In the genomic region with DNA sequence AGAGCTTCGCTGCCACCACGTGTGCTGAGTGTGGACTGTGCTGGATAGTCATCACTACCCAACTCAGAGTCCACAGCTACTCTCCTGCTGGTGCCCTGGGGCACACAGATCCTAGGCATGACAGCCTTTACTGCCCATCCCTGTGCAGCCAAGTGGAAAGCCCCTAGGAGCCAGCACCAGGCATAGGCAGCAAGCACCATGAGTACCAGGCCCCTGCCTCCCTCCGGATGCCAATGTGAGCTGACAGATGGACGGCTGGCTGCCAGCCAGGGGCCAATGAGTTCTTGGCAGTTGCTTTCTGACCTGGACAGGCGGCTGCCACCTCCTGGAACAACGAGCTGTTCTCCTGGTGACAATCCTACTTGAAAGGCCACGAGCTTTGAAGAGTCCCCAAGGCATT, we compare ENCODE assay signal across 7 mouse cellular contexts.
DNase-seq lines count a peak whose midpoint lies in the region; ATAC-seq and TF ChIP-seq lines count a peak whose summit lies in the region.

No protein-coding gene starts in this region.

- H3K27me3 ChIP-seq in liver, adult 2 months (ENCODE audit: control insufficient read depth, insufficient read depth, low read length): no peaks in the 10 kb centered on the region
- H3K27me3 ChIP-seq in cerebellum, adult 2 months (ENCODE audit: control insufficient read depth, insufficient read depth, low read length): no peaks in the 10 kb centered on the region
- H3K27me3 ChIP-seq in heart, embryonic 16.5 days (ENCODE audit: control insufficient read depth, insufficient read depth, low read length): no peaks in the 10 kb centered on the region

- H3K79me2 ChIP-seq in liver, adult 2 months (ENCODE audit: control insufficient read depth, insufficient read depth, low read length): no peaks in the 10 kb centered on the region

- no peaks in the 10 kb centered on the region for H3K36me3 ChIP-seq in liver, adult 2 months (ENCODE audit: control insufficient read depth, insufficient read depth, low read length)
- H3K36me3 ChIP-seq in heart, embryonic 16.5 days (ENCODE audit: control insufficient read depth, insufficient read depth): no peaks in the 10 kb centered on the region

- no peak overlapping the region for H3K4me2 ChIP-seq in heart, embryonic 16.5 days (ENCODE audit: low read depth, low read length)

- no peak overlapping the region for H3K27ac ChIP-seq in liver, adult 2 months (replicated peaks; ENCODE audit: insufficient read depth, low read depth, low read length)
- H3K27ac ChIP-seq in cerebellum, adult 2 months (ENCODE audit: insufficient read depth, low read length): peak overlapping the region; percentile 14
- no peak overlapping the region for H3K27ac ChIP-seq in heart, embryonic 16.5 days (ENCODE audit: low read length)

- TF ChIP-seq CTCF in liver, adult 2 months (IDR thresholded peaks at IDR 0.05; ENCODE audit: low read depth, low read length): no peak
- 0 out of 2 replicates have a peak, but pooled peaks have one; percentile 26 for TF ChIP-seq CTCF in cerebellum, adult 2 months (IDR thresholded peaks at IDR 0.05; ENCODE audit: borderline replicate concordance, insufficient read depth, low read depth, low read length)

- WGBS in liver, adult 2 months: 48% methylated on average over 7 of the region's 7 CpGs
- WGBS in cerebellum, adult 2 months: 5% methylated on average over 7 of the region's 7 CpGs
- WGBS in heart, embryonic 16.5 days: 43% methylated on average over 7 of the region's 7 CpGs

- no peaks in the 10 kb centered on the region for H3K4me1 ChIP-seq in liver, adult 2 months (ENCODE audit: control insufficient read depth, insufficient read depth, low read length)
- H3K4me1 ChIP-seq in cerebellum, adult 2 months (ENCODE audit: control insufficient read depth, insufficient read depth, low read length): peaks cover 64% of the 10 kb centered on the region
- no peaks in the 10 kb centered on the region for H3K4me1 ChIP-seq in heart, embryonic 16.5 days (ENCODE audit: control insufficient read depth, insufficient read depth, low read length)

- H3K9me3 ChIP-seq in heart, embryonic 16.5 days (replicated peaks; ENCODE audit: control insufficient read depth, low read length): 0 out of 2 replicates have a peak, but pooled peaks cover 2% of the 10 kb centered on the region

- H3K9ac ChIP-seq in liver, adult 2 months (ENCODE audit: low read depth, low read length): no peak overlapping the region
- H3K9ac ChIP-seq in heart, embryonic 16.5 days (ENCODE audit: low read length): no peak overlapping the region

- ATAC-seq in heart, embryonic 16.5 days (replicated peaks; ENCODE audit: extremely low read depth, insufficient read depth, low FRiP score): 0 out of 2 replicates have a peak, but pooled peaks have one; percentile 32

- DNase-seq in liver, adult 2 months (ENCODE audit: extremely low read depth, low read depth, low spot score): peak; percentile 10
- DNase-seq in liver: no peak
- DNase-seq in cerebellum, adult 2 months: peak; percentile 99 to 100
- DNase-seq in layer of hippocampus, postnatal 14 days (ENCODE audit: low spot score in 2 of 2): peak; percentile 50 to 52
- no peak for DNase-seq in spleen, postnatal 36 days (ENCODE audit: low spot score in 2 of 2)
- DNase-seq in spleen, postnatal 14 days (ENCODE audit: low spot score in 2 of 2): no peak

- TF ChIP-seq POLR2A in liver, adult 2 months (IDR thresholded peaks at IDR 0.05; ENCODE audit: extremely low read depth, insufficient read depth, low read length): no peak
- TF ChIP-seq POLR2A in cerebellum, adult 2 months (IDR thresholded peaks at IDR 0.05; ENCODE audit: borderline replicate concordance, insufficient read depth, low read length): no peak

- H3K4me3 ChIP-seq in liver, adult 2 months (ENCODE audit: insufficient read depth, low read depth, low read length): no peak overlapping the region
- no peak overlapping the region for H3K4me3 ChIP-seq in cerebellum, adult 2 months (replicated peaks; ENCODE audit: insufficient read depth, low read depth, low read length)
- no peak overlapping the region for H3K4me3 ChIP-seq in heart, embryonic 16.5 days (ENCODE audit: low read length)

Comparison
In these comparisons a context has a peak if more than half of its experiments do, and no peak if none do; other contexts are left out.
1. DNase-seq: peak in liver, adult 2 months (single experiment), cerebellum, adult 2 months (2 of 2) and layer of hippocampus, postnatal 14 days (2 of 2); none in liver (single experiment), spleen, postnatal 36 days (0 of 2) and spleen, postnatal 14 days (0 of 2).